Mouse (Mus musculus) urinary bladder, postnatal 10 days (tissue): ENCODE data around the gene Daglb.
"Not testable (repeated sequence)": the region's sequence is repeated elsewhere in the genome, so short reads cannot be mapped to it uniquely, and the experiment has no call there.

Experiments used
- DNase-seq: peaks from one replicate; pipeline ENCODE4 v3.0.0; 2022; ENCODE audit warnings: low spot score

Gene Daglb

GRCm38 (mm10) chr5:143487193-143487592, 22.8 kb downstream of the Daglb start:
- no peak for DNase-seq

GRCm38 (mm10) chr5:143487998-143488397, 23.6 kb downstream of the Daglb start:
- no peak for DNase-seq

GRCm38 (mm10) chr5:143489749-143490342, 25.5 kb downstream of the Daglb start:
- no peak for DNase-seq

GRCm38 (mm10) chr5:143491736-143492135, 27.4 kb downstream of the Daglb start:
- DNase-seq, result no peak

GRCm38 (mm10) chr5:143493163-143493562, 28.8 kb downstream of the Daglb start:
- DNase-seq, result no peak

- no peak for DNase-seq
Measured at GRCm38 (mm10) chr5:143495708-143496107, 31.3 kb downstream of the Daglb start.

- DNase-seq, result no peak
Measured at GRCm38 (mm10) chr5:143497451-143497850, 33.1 kb downstream of the Daglb start.

- DNase-seq, result no peak
Measured at GRCm38 (mm10) chr5:143499197-143499596, 34.8 kb downstream of the Daglb start.

- DNase-seq, result no peak
Measured at GRCm38 (mm10) chr5:143499686-143500085, 35.3 kb downstream of the Daglb start.

GRCm38 (mm10) chr5:143500711-143501110, 36.3 kb downstream of the Daglb start:
- not testable (repeated sequence) for DNase-seq

- DNase-seq, result no peak
Measured at GRCm38 (mm10) chr5:143501140-143501539, 36.8 kb downstream of the Daglb start.

- DNase-seq, result no peak
Measured at GRCm38 (mm10) chr5:143501649-143502048, 37.3 kb downstream of the Daglb start.

GRCm38 (mm10) chr5:143502899-143503557, 38.6 kb downstream of the Daglb start:
- DNase-seq, result no peak

GRCm38 (mm10) chr5:143503740-143504139, 39.4 kb downstream of the Daglb start:
- DNase-seq, result no peak

GRCm38 (mm10) chr5:143504453-143504852, 40.1 kb downstream of the Daglb start:
- DNase-seq, result no peak

- no peak for DNase-seq
Measured at GRCm38 (mm10) chr5:143505056-143505455, 40.7 kb downstream of the Daglb start.

GRCm38 (mm10) chr5:143505545-143505944, 41.2 kb downstream of the Daglb start:
- no peak for DNase-seq

GRCm38 (mm10) chr5:143509294-143509693, 44.9 kb downstream of the Daglb start:
- DNase-seq, result no peak

GRCm38 (mm10) chr5:143509737-143510136, 45.4 kb downstream of the Daglb start:
- DNase-seq, result no peak

- DNase-seq, result no peak
Measured at GRCm38 (mm10) chr5:143511577-143511976, 47.2 kb downstream of the Daglb start.

- no peak for DNase-seq
Measured at GRCm38 (mm10) chr5:143512305-143512704, 47.9 kb downstream of the Daglb start.

- no peak for DNase-seq
Measured at GRCm38 (mm10) chr5:143514878-143515277, 50.5 kb downstream of the Daglb start.

GRCm38 (mm10) chr5:143517005-143517404, 52.6 kb downstream of the Daglb start:
- no peak for DNase-seq

GRCm38 (mm10) chr5:143517436-143517835, 53.1 kb downstream of the Daglb start:
- no peak for DNase-seq
